9 mouse cellular contexts compared by ENCODE assay signal in the genomic region with DNA sequence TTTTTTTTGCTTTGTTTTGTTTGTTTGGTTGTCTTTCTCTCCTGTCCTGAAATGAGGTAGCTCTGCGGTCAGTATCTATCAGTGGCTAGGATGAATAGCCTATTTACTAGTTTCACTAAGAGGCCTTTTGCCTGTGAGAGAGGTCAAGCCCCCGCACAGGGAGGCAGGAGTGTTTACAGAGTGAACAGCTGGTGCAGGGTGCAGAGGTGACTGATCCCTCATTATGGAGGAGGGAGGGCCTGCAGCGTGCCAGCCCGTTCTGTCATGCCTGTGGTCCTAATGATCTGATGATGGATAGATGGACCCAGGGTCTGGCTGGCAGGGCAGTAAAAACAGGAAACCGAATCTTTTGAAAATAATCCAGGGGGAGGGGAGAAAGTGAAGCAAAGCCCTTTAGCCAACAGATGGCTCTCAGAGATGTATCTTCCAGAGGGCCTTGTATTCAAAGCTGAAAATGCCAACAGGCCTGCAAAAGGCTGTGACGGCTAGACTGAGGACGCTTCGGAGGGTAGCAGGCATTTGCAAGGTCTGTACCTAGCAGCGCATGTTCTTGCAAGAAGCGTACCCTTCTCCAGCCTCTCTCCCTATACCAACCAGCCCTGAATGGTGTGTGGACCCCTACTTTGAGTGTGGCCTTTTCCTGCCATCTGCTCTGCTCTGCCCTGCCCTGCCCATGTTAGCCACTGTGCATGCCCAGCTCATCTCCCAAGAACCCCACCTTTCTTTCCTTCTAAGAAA. TPM values are rescaled to one million over a fixed set of nuclear protein-coding genes. Genes with fewer than 3 reads are reported as not detected.
DNase-seq lines count a peak whose midpoint lies in the region; ATAC-seq and TF ChIP-seq lines count a peak whose summit lies in the region.
"Had no signal": no experiment of that assay in that cellular context is flagged by ENCODE, and none has a peak within 500 bp of the region (broad histone marks: within the 10 kb centered on the region; RNA-seq: fewer than 3 reads in every experiment).

No protein-coding gene starts in this region.

- no peaks in the 10 kb centered on the region for H3K36me3 ChIP-seq in kidney, embryonic 15.5 days
- H3K36me3 ChIP-seq in forebrain, embryonic 11.5 days (ENCODE audit: control insufficient read depth, insufficient read depth, low read length), result no peaks in the 10 kb centered on the region
- no peaks in the 10 kb centered on the region for H3K36me3 ChIP-seq in limb, embryonic 15.5 days
- no peaks in the 10 kb centered on the region for H3K36me3 ChIP-seq in midbrain, postnatal 0 days (ENCODE audit: insufficient read depth, low read length)
- H3K36me3 ChIP-seq: stomach, embryonic 15.5 days had no signal

- ATAC-seq in kidney, embryonic 15.5 days (replicated peaks; ENCODE audit: low FRiP score), result peak; percentile 87
- ATAC-seq in forebrain, embryonic 11.5 days (replicated peaks; ENCODE audit: low FRiP score), result peak; percentile 83
- no peak for ATAC-seq in limb, embryonic 15.5 days (ENCODE audit: insufficient number of reproducible peaks, low FRiP score, low TSS enrichment, low read depth)
- ATAC-seq in midbrain, postnatal 0 days (ENCODE audit: low FRiP score), result no peak

- no peak overlapping the region for H3K4me3 ChIP-seq in kidney, embryonic 15.5 days (replicated peaks)
- H3K4me3 ChIP-seq in forebrain, embryonic 11.5 days (ENCODE audit: low read depth, low read length), result no peak overlapping the region
- no peak overlapping the region for H3K4me3 ChIP-seq in limb, embryonic 15.5 days
- no peak overlapping the region for H3K4me3 ChIP-seq in midbrain, postnatal 0 days (ENCODE audit: low read depth, low read length)
- H3K4me3 ChIP-seq: stomach, embryonic 15.5 days had no signal

- no peak for TF ChIP-seq CTCF in midbrain, postnatal 0 days (IDR thresholded peaks at IDR 0.05)

- H3K9ac ChIP-seq in kidney, embryonic 15.5 days, result no peak overlapping the region
- no peak overlapping the region for H3K9ac ChIP-seq in forebrain, embryonic 11.5 days (ENCODE audit: low read length)
- no peak overlapping the region for H3K9ac ChIP-seq in limb, embryonic 15.5 days
- H3K9ac ChIP-seq in midbrain, postnatal 0 days (replicated peaks; ENCODE audit: low read length, poor library complexity, severe bottlenecking), result no peak overlapping the region
- H3K9ac ChIP-seq: stomach, embryonic 15.5 days had no signal

- no peaks in the 10 kb centered on the region for H3K27me3 ChIP-seq in kidney, embryonic 15.5 days
- no peaks in the 10 kb centered on the region for H3K27me3 ChIP-seq in forebrain, embryonic 11.5 days (ENCODE audit: control insufficient read depth, insufficient read depth, low read length)
- H3K27me3 ChIP-seq in limb, embryonic 15.5 days, result no peaks in the 10 kb centered on the region
- no peaks in the 10 kb centered on the region for H3K27me3 ChIP-seq in midbrain, postnatal 0 days (ENCODE audit: insufficient read depth, low read length)
- H3K27me3 ChIP-seq: stomach, embryonic 15.5 days had no signal

- DNase-seq in kidney, adult 8-10 months, result no peak
- peak; percentile 56 for DNase-seq in forebrain, embryonic 11.5 days (ENCODE audit: low spot score)
- peak; percentile 42 for DNase-seq in midbrain, postnatal 0 days (ENCODE audit: low spot score)
- DNase-seq in right cerebral cortex, postnatal 4 days, result no peak
- no peak for DNase-seq in adrenal gland, postnatal 10 days
- no peak for DNase-seq in layer of hippocampus, postnatal 36 days

- no peak overlapping the region for H3K4me2 ChIP-seq in kidney, embryonic 15.5 days
- H3K4me2 ChIP-seq in forebrain, embryonic 11.5 days (ENCODE audit: low read depth, low read length, severe bottlenecking), result no peak overlapping the region
- H3K4me2 ChIP-seq in limb, embryonic 15.5 days, result no peak overlapping the region
- no peak overlapping the region for H3K4me2 ChIP-seq in midbrain, postnatal 0 days (ENCODE audit: low read depth, low read length, poor library complexity, severe bottlenecking)
- H3K4me2 ChIP-seq: stomach, embryonic 15.5 days had no signal

- WGBS in kidney, embryonic 15.5 days, result 23% methylated on average over 10 of the region's 10 CpGs
- WGBS in forebrain, embryonic 11.5 days, result 39% methylated on average over 10 of the region's 10 CpGs
- 33% methylated on average over 10 of the region's 10 CpGs for WGBS in limb, embryonic 15.5 days
- 43% methylated on average over 10 of the region's 10 CpGs for WGBS in midbrain, postnatal 0 days

- no peaks in the 10 kb centered on the region for H3K9me3 ChIP-seq in kidney, embryonic 15.5 days (replicated peaks)
- H3K9me3 ChIP-seq in forebrain, embryonic 11.5 days (ENCODE audit: control insufficient read depth, low read length), result no peaks in the 10 kb centered on the region
- H3K9me3 ChIP-seq in limb, embryonic 15.5 days, result no peaks in the 10 kb centered on the region
- H3K9me3 ChIP-seq in midbrain, postnatal 0 days (ENCODE audit: low read length), result no peaks in the 10 kb centered on the region
- H3K9me3 ChIP-seq: stomach, embryonic 15.5 days had no signal

- H3K27ac ChIP-seq in kidney, embryonic 15.5 days, result peak overlapping the region; percentile 59; the same call in 1 of the 2 replicates
- H3K27ac ChIP-seq in forebrain, embryonic 11.5 days (ENCODE audit: low read depth, low read length), result no peak overlapping the region
- peak overlapping the region; percentile 17; the same call in 1 of the 2 replicates for H3K27ac ChIP-seq in limb, embryonic 15.5 days
- H3K27ac ChIP-seq in midbrain, postnatal 0 days (ENCODE audit: low read depth, low read length), result no peak overlapping the region
- H3K27ac ChIP-seq: stomach, embryonic 15.5 days had no signal

- H3K4me1 ChIP-seq in kidney, embryonic 15.5 days, result peaks cover 47% of the 10 kb centered on the region
- peaks cover 7% of the 10 kb centered on the region for H3K4me1 ChIP-seq in forebrain, embryonic 11.5 days (replicated peaks; ENCODE audit: control insufficient read depth, insufficient read depth, low read length)
- H3K4me1 ChIP-seq in limb, embryonic 15.5 days, result peaks cover 45% of the 10 kb centered on the region
- peaks cover 10% of the 10 kb centered on the region; the same call in 1 of the 2 replicates for H3K4me1 ChIP-seq in midbrain, postnatal 0 days (ENCODE audit: insufficient read depth, low read length)

RNA-seq across cellular contexts. Expression of a gene that starts 38.2 kb away (rescaled TPM):
- polyA plus RNA-seq in kidney, embryonic 15.5 days (2015; fragmentation: Nextera tagmentation; extraction: Ambion mirVana), result 6.0 and 6.6 TPM in 2 replicates
- polyA plus RNA-seq in forebrain, embryonic 11.5 days (2014; fragmentation: Nextera tagmentation; extraction: Ambion mirVana), result 11.7 and 13.4 TPM in 2 replicates
- polyA plus RNA-seq in limb, embryonic 15.5 days (2015; fragmentation: Nextera tagmentation; extraction: Ambion mirVana), result 7.5 and 7.6 TPM in 2 replicates
- total RNA-seq in midbrain, postnatal 0 days (2014; rRNA removed), result 59.8 and 63.5 TPM in 2 replicates
- polyA plus RNA-seq in midbrain, postnatal 0 days (2015; fragmentation: Nextera tagmentation; extraction: Ambion mirVana), result 9.4 and 11.0 TPM in 2 replicates
- total RNA-seq in adrenal gland, postnatal 10 days (2021), result 10 to 100 TPM; 21.6 to 24.0 TPM
- total RNA-seq in layer of hippocampus, postnatal 36 days (2021), result 100 to 1,000 TPM; 121 to 133 TPM

Comparison
In these comparisons a context has a peak if more than half of its experiments do, and no peak if none do; other contexts are left out.
1. ATAC-seq: peak in kidney, embryonic 15.5 days (single experiment) and forebrain, embryonic 11.5 days (single experiment); none in limb, embryonic 15.5 days (single experiment) and midbrain, postnatal 0 days (single experiment).
2. H3K27ac ChIP-seq: peak in kidney, embryonic 15.5 days (single experiment) and limb, embryonic 15.5 days (single experiment); none in forebrain, embryonic 11.5 days (single experiment) and midbrain, postnatal 0 days (single experiment).
3. DNase-seq: peak in forebrain, embryonic 11.5 days (single experiment) and midbrain, postnatal 0 days (single experiment); none in kidney, adult 8-10 months (0 of 2), right cerebral cortex, postnatal 4 days (single experiment), adrenal gland, postnatal 10 days (single experiment) and layer of hippocampus, postnatal 36 days (0 of 2).